Mouse (Mus musculus) T-cell, adult 2 months (primary cell): ENCODE measurements around the gene Pkd2l1.

ENCODE experiments used
- DNase-seq: peaks from one replicate; pipeline ENCODE4 v3.0.0; 2022; ENCODE audit warnings: low spot score

Gene Pkd2l1

GRCm38 (mm10) chr19:44192342-44192741 lies at the start of gene Pkd2l1:
Pkd2l1 (minus strand) TSS chr19:44192442.
- no peak for DNase-seq

DNA sequence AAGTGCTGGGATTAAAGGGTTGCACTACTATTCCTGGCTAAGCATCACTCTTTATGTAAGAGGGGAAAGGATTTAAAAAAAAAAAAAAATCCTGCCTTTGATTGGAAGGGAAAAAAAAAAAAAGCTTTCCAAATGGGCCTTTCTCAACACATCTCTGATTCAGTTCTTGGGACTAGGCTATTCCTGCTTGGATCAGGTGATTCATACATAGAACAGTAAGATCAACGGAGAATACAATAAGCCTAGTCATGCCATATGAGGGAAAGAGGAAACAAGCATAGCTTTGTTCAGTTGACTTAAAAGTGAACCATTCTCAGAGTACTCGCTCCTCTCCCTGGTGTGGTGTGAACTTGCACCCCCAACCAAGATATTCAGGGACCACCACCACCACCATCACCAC lies 46.7 kb upstream of the Pkd2l1 start:
- DNase-seq: no peak

DNA sequence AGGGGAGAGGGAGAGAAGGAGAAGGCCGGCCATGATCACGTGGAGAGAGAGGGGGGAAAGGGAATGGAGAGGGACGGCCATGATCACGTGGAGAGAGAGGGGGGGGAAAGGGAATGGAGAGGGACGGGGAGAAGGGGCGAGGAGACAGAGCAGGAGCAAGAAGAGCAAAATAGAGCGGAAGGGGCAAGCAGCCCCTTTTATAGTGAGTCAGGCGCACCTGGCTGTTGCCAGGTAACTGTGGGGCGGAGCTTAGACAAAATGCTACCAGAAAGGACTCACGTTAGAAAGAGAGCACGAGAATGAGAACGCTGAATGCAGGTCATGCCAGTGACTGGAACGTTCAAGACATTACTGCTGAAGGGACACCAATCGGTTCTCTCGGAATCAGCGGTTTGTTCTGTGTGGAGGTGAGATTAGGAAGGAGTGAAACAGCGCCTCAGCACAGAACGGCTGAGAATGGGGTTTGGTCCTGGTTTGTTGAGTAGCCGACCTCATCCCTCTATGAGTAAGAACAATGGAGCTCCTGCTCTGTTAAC lies 45.3 kb upstream of the Pkd2l1 start:
- DNase-seq: no peak

DNA sequence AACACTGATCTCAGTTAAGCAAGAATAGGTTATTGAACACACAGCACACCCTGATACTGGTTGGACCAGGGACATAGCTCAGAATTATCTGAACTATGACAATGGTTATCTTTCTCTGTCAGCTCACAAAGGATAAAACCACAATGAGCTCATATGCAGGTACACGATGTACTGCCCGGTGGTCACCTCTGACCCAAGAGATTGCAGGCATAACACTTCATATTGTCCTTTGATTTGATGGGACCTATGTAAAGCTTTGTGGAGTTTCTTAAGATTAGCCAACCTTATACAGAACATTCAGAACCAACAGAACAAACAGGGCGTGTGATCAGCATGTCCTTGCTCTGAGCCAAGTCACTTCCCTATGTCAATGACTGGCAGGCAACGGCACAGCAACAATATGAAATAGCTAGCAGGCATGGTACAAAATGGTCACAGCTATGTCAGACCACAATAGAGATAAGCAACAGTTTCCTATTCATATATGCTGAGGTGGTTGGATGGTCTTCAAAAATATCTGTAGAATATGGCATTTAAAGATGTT lies 39.4 kb upstream of the Pkd2l1 start:
- DNase-seq: no peak

- no peak for DNase-seq
Observed at GRCm38 (mm10) chr19:44230212-44230611, 38.0 kb upstream of the Pkd2l1 start.

- DNase-seq: no peak
Observed at GRCm38 (mm10) chr19:44229776-44230175, 37.5 kb upstream of the Pkd2l1 start.

GRCm38 (mm10) chr19:44225728-44226127 lies 33.5 kb upstream of the Pkd2l1 start:
- DNase-seq: no peak

DNA sequence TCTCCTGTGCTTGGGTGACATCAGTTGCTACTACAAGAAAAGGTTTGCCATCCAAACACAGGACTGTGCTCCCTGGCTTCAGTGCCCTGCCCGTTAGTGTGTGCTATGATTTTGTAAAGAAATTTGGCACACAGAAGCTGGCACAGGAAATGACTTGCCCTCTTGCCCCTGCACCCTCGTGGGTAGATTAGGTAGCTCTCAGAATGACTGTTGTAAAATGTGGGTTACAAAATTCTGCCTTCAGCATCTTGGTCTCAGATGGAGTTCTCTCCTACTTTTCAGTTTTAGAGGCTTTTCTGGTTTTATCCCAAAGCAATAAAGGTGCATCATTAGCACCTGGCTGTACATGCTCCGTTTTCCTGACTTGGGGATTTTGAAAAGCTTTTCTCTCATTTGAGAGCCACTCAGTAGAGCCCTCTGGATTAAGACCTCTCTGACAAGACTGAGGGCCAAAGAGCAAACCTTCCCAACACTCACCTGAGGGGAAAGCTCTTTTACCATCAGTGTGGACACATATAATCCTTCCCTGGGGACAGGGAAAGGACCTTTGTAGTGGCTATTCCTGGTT lies 25.8 kb upstream of the Pkd2l1 start:
- DNase-seq: no peak

GRCm38 (mm10) chr19:44215255-44215654 lies 23.0 kb upstream of the Pkd2l1 start:
- DNase-seq: no peak

GRCm38 (mm10) chr19:44207079-44207478 lies 14.8 kb upstream of the Pkd2l1 start:
- DNase-seq: no peak

DNA sequence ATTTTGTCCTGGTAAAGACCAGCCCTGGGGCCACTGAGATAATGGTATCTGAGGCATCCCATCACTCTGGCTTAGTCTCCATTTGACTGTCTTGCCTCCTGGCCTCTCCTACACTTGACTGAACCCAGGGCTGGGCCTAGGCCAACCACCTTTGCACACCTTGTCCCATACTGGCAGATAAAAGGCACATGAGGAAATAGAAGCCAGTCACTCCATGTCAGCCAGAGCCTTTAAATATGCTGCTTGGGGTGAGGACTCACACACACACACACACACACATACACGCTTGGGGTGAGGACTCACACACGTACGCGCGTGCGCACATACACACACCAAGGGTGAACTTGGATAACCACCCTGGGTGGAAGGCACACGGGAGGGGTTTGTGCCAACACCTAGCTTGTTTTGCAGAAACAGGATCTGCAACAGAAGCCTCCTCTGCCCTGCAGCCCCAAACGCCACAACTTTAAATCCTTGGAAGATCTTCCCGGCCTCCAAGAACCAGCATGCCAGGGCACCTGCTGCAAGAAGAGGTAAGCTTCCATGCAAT lies 10.8 kb upstream of the Pkd2l1 start, which contains the start of gene Scd3:
Gene Scd3, plus strand, starts transcription at position 255 of the 550 bp plus-strand sequence.
- DNase-seq: no peak

- peak; percentile 8 for DNase-seq
Observed at GRCm38 (mm10) chr19:44198964-44199363, 6.7 kb upstream of the Pkd2l1 start.

DNA sequence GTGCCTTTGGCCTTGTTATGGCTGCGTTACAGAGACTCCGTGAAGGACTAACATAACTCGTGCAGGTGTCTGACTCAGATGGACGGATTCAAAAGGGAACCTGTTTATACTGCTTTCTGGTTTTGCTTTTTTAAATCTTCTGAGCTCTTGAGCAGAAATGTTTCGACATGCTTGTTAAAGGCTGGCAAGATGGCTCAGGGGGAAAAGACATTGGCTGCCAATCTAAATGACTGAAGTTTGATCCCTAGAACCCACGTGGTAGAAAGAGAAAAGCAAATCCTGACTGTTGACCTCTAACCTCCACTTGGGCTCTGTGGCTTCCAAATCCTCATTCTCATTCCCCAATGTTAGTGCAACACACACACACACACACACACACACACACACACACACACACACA lies 6.3 kb upstream of the Pkd2l1 start:
- no peak for DNase-seq

DNA sequence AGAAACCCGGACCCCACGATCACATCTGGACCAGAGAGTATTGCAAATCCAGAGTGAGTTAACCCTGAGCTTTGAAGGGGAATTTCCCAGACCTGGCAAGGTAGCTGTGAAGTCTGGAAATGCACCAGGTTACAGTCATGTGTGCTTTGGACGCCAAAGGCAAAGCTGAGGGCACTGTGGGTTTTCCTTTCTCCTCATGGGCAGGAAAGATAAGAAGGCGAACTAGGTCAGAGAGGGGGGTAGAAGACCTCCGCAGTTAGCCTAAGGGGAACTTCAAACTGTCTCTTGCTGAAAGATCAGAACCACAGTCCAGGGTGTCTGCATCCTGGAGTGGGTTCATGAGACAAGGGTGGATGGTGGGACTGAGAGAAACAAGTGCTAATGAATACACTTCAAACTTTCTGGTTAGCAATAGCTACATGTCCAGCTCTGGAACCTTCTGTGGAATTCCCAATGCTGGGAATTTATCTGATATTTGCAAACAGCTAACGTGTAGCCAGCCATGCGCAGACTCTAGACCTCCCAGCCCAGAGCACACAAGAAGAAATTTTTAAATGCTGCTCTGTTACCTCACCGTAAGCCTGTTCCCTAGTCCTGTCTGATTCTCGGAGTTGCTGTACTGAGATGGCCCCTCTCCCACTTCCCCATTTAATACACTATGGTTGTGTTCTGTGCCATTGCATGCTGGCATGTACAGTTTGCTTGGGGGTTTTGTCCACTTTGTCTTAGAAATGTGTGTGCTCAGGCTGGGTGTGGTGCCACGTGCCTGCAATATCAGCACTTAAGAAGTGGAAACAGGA lies 5.0 kb upstream of the Pkd2l1 start:
- DNase-seq: no peak

DNA sequence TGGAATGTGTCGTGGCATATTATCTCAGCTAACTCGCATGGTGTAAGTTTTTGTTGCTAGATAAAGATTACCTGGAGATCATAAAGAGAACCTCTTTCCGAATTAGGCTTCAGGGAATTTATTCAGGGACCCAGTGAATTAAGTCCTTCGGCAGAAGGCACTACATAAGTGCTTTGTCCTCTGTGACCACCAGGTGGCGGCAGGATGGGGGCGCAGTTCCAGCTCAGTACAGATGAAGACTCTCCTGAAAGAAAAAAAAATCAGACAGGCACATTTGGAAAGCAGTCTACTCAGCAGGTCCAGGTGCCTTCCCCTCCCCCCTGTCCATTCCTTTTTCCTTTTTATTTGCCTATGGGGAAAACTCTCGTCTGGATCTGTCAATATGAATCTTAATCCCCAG lies 2.9 kb upstream of the Pkd2l1 start:
- DNase-seq: peak; percentile 54

DNA sequence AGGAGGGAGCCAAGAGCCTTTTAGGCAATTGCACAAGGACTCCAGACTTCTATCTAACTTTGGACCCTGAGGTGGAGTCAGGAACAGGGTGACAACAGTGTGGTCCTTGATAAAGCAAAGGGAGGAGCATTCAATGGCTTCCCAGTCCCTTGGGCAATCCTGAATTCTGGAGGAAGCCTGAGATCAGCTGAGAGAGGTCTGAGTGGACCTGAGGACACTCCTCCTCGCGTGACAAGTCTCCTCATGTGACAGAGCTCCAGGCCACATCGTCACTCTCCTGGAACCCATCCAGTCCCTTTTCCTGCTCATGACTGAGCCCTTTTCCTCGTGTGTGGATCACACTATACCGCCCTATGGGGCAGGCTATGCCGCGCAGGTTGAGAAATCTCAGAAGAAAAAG lies 1.7 kb upstream of the Pkd2l1 start:
- no peak for DNase-seq

DNA sequence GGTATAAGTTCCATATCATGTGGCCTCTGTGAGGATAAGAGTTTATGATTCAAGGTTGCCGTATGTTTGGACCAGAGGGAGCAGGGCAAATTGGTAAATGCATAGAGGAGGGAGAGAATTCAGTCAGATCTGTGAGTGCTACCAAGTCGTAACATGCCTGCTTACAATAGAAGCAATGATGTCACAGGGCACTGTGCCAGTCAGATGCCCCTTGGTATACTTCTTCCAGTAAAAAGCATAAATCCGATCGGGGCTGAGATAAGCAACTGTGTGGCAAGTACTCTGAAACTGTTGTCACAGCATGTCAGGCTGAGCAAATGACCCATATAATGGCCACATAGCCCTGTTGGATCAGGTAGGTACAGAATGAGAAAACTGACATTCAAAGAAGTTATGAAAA lies 3.2 kb downstream of the Pkd2l1 start:
- no peak for DNase-seq

DNA sequence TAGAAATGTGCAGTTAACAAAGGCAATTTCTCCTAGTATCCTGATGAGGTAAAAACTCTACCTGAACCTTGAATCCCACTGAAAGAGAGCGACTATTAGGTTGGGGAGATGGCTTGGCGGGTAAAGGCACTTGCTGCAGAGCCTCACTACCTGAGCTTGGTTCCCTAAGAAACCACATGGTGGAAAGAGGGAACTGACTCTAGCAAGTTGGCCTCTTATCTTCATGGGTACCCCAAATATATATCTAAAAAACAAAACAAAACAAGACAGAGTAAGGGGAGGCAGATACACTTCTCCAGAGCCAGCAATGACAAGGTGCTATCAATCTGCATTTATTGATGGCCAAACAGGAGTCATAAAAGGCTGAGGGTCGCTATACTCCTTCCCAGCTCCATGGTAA lies 8.3 kb downstream of the Pkd2l1 start:
- DNase-seq: no peak

DNA sequence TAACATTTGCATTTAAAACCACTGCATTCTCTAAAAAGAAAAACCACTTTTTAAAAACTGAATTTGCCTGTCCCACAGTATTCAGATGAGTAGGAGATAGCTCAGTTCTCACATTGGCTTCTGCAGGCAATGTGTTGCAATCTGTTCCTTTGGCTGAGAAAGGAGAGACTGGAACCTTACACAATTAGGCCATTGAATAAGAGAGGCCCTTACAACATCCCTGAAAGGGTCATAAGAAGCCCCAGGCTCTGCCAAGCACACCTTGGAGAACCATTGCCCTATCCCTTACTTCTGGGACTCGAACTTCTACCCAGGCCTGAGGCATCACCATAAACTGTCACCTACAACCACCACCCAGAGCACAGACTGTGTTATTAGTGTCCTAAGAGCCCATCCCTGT lies 11.7 kb downstream of the Pkd2l1 start:
- DNase-seq: no peak

- no peak for DNase-seq
Observed at GRCm38 (mm10) chr19:44176741-44177140, 15.5 kb downstream of the Pkd2l1 start.

DNA sequence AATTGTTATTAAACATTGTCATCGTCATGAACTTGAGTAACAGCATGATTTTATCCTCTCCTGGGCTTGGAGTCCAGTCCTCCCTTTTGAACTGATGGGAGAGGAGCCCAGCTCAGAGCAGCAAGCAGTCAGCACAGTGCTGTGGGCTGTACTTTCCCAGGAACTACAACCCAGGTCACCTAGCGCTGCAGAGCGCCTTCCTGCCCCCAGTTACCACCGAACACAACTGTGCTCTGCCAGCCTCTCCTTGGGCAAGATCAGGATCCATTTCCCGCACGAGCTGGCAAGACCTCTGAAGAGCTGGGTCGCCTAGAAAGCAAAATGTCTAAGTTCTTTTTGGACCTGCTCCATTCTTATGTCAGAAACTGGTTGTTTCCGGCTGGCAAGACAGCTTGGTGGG lies 17.4 kb downstream of the Pkd2l1 start:
- DNase-seq: no peak

DNA sequence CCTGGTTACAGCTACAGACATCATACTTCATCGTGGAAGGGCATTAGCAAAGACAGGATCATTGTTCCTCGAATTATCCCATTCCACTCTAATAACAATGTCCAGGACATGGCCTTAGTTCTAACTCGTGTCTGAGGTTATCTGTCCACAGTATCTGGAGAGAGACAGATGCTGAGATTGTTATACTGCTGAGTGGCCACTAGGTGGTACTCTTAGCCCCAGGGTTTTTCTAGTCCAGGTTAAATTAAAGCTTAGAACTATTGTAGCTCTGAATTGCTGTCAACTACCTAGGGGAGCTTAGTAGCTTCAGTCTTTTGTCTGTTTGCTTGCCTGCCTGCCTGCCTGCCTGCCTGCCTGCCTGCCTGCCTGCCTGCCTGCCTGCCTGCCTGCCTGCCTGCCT lies 30.7 kb downstream of the Pkd2l1 start:
- no peak for DNase-seq

DNA sequence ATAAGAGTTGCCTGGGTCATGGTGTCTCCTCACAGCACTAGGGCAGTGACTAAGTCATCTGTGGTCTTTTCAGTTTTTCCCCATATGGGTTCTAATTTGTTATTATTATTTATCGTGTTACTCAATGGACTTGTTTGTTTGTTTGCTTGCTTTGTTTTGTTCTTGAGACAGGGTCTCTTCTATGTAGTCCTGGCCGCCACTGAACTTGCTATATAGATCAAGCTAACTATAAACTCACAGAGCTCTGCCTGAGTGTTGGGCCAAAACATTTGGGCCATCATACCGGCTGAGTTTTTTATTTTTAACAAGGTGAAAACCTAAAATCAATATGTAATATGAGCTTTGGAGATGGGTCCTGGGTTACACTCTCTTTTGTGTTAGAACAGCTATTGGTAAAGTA lies 32.9 kb downstream of the Pkd2l1 start:
- DNase-seq: no peak
